Mouse (Mus musculus) testis, postnatal 14 days (tissue): ENCODE data around the gene Fxyd5.
A peak's percentile ranks its signal among the peaks of the same experiment; 100 is the strongest.

ENCODE experiments used
- DNase-seq: peaks from one replicate; pipeline ENCODE4 v3.0.0; 2021; ENCODE audit warnings: low spot score

Gene Fxyd5

GRCm38 (mm10) chr7:31060621-31061010, 18.3 kb upstream of the Fxyd5 start:
- DNase-seq = no peak

GRCm38 (mm10) chr7:31059919-31060620, 17.8 kb upstream of the Fxyd5 start:
- DNase-seq = no peak

- DNase-seq = peak; percentile 79
These were observed 16.8 kb upstream of the Fxyd5 start, which contains the start of gene Lgi4 for GRCm38 (mm10) chr7:31059108-31059507. TSS of gene Lgi4 (plus strand) at chr7:31059342.

- DNase-seq = no peak
These were observed 15.9 kb upstream of the Fxyd5 start for GRCm38 (mm10) chr7:31058211-31058610.

GRCm38 (mm10) chr7:31057730-31058129, 15.4 kb upstream of the Fxyd5 start:
- DNase-seq = peak; percentile 42

GRCm38 (mm10) chr7:31057071-31057470, 14.8 kb upstream of the Fxyd5 start, which contains the start of gene Fxyd1:
TSS of gene Fxyd1 (minus strand) at chr7:31057199.
- DNase-seq = no peak

GRCm38 (mm10) chr7:31056448-31056847, 14.2 kb upstream of the Fxyd5 start:
- no peak for DNase-seq

GRCm38 (mm10) chr7:31055883-31056282, 13.6 kb upstream of the Fxyd5 start:
- DNase-seq = peak; percentile 44

GRCm38 (mm10) chr7:31055354-31055824, 13.1 kb upstream of the Fxyd5 start:
- peak; percentile 81 for DNase-seq

- DNase-seq = no peak
These were observed 12.5 kb upstream of the Fxyd5 start for GRCm38 (mm10) chr7:31054661-31055320.

- no peak for DNase-seq
These were observed 11.7 kb upstream of the Fxyd5 start for GRCm38 (mm10) chr7:31053882-31054447.

GRCm38 (mm10) chr7:31052636-31053434, 10.6 kb upstream of the Fxyd5 start:
- peak; percentile 57 for DNase-seq

- DNase-seq = no peak
These were observed 10.0 kb upstream of the Fxyd5 start for GRCm38 (mm10) chr7:31052251-31052635.

- no peak for DNase-seq
These were observed 9.2 kb upstream of the Fxyd5 start, which contains the start of gene Fxyd7 for GRCm38 (mm10) chr7:31051321-31052021. TSS of gene Fxyd7 (minus strand) at chr7:31051467.

- no peak for DNase-seq
These were observed 8.6 kb upstream of the Fxyd5 start for GRCm38 (mm10) chr7:31050921-31051320.

GRCm38 (mm10) chr7:31050487-31050886, 8.2 kb upstream of the Fxyd5 start:
- DNase-seq = no peak

- no peak for DNase-seq
These were observed 7.6 kb upstream of the Fxyd5 start for GRCm38 (mm10) chr7:31049846-31050281.

GRCm38 (mm10) chr7:31049135-31049845, 7.0 kb upstream of the Fxyd5 start:
- no peak for DNase-seq

- no peak for DNase-seq
These were observed 492 bp downstream of the Fxyd5 start for GRCm38 (mm10) chr7:31041662-31042315.

GRCm38 (mm10) chr7:31041023-31041407, 1.3 kb downstream of the Fxyd5 start:
- no peak for DNase-seq
